Mouse (Mus musculus) brain, embryonic 14.5 days (tissue): Measurements from ENCODE around the gene C2cd2l.

ENCODE experiments used
- CTCF ChIP-seq: fragments of 200-500 bp; IDR thresholded peaks from 2 replicates; pipeline ENCODE4 v1.5.1; 2012; ENCODE audit warnings: inconsistent platforms, mild to moderate bottlenecking, moderate library complexity, borderline replicate concordance; ENCODE audit not compliant: insufficient read depth, insufficient read length; ENCODE audit errors: extremely low read depth
- POLR2A ChIP-seq: fragments of 200-500 bp; IDR thresholded peaks from 2 replicates; pipeline ENCODE4 v1.6.1; 2012; ENCODE audit warnings: mild to moderate bottlenecking, inconsistent platforms, borderline replicate concordance; ENCODE audit not compliant: poor library complexity, insufficient read depth, insufficient read length, severe bottlenecking; ENCODE audit errors: extremely low read depth

DNA sequence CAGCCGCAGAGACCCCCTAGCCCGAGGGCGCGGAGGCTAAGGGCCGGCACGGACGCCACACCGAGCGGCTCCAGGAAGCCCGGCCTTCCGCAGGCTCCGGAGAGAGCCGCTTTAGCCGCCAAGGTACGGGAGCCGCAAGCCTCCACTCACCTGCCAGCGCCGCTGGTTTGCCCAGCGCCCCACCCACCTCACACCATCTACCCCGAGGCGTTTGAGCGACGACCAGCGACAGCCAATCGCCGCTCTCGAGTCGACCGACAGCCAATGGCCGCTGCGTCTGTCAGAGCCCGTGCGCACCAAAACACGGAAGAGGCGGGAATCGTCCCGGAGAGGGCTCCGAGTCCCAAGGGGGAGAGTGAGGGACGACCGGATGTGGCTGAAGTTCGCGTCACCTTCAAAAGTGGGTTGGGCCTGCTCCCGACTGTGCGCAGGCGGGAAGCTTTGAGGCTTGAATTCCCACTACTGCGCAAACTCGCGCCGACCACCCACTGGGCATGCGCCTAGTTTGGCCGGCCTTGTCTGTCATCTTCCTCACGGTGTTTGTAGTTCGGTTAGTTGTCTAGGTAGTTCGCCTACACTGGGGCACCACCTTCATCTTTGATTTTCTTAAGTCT lies 14.5 kb downstream of the C2cd2l start, which contains the start of gene Hinfp:
- TF ChIP-seq CTCF, result no peak
- TF ChIP-seq POLR2A, result peak; percentile 93; the same call in 1 of the 2 replicates
